Mouse (Mus musculus) spleen, postnatal 4 days (tissue): ENCODE data around the gene Ogfr.

ENCODE experiments used
- DNase-seq, 2 experiments: peaks; one replicate each; pipeline ENCODE4 v3.0.0; 2022; ENCODE audit warnings: low spot score in 2 of 2

Gene Ogfr

GRCm38 (mm10) chr2:180589123-180589831 lies at the start of gene Ogfr:
Gene Ogfr, plus strand, starts transcription at chr2:180589245.
- peak; percentile 79 to 91 for DNase-seq

GRCm38 (mm10) chr2:180543675-180544074 lies 45.4 kb upstream of the Ogfr start:
- DNase-seq: no peak

DNA sequence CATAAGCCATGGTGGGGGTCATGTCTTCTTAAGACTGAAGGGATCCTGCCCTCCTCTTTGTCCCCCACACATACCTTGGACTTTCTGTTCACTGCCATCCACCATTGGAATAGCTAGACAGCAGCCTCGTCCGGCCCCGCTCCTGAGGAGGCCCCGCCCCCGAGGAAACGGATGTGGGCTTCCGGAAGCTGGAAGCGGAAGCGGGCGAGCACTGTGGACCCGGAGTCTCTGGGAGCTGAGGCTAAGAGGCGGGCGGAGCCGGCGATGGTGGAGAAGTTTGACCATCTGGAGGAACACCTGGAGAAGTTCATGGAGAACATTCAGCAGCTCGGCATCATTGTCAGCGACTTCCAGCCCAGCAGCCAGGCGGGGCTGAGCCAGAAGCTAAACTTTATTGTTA lies 44.0 kb upstream of the Ogfr start:
- no peak for DNase-seq

DNA sequence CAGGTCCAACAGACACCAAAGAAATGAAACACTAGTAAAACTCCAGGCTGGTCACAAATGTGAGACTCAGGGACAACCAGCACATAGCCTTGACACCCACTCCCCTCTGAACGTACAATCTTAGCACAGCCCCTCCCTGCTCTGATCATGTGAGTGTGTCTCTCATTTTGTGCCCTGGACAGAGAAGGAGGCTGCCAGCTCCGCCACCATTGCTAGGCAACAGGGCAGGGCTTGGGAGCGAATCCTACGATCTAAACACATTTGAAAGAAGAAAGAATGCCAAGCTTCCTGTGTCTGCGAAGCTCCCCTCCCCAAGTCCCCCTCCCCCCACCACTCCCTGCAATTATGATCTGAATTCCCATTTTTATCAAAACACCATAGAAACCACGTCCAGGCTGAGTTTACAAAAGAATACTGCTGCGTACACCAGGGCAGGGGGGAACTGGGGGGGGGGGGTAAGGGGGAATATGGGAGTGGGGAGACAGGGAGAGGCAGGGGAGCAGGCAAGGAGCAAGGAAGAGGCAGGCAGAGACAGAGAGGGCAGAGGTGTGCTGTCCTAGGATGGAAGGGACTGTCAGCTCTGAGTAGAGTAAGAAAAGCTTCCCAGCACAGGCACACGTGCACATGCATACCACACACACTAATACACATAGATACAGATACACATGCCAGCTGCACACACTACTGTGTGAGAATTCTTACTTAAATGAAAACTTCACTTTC lies 41.5 kb upstream of the Ogfr start:
- DNase-seq: no peak

GRCm38 (mm10) chr2:180552340-180552739 lies 36.7 kb upstream of the Ogfr start:
- DNase-seq: no peak

GRCm38 (mm10) chr2:180555219-180555618 lies 33.8 kb upstream of the Ogfr start:
- no peak for DNase-seq

- DNase-seq: no peak
Observed at GRCm38 (mm10) chr2:180556470-180556869, 32.6 kb upstream of the Ogfr start.

DNA sequence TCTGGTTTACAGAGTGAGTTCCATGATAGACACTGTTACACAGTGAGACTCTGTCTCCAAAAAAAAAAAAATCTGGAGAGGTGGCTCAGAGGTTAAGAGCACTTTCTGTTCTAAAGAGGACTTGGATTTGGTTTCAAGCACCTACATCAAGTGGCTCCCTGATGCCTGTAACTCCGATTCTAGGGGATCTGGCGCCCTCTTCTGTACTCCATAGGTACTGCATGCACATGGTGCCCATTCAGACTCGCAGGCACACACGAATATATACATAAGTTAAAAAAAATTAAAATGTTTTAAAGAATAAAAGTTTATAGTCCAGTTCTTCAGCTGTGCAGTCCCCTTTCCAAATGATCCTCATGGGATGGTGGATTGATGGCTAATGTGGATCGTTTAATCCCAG lies 28.8 kb upstream of the Ogfr start:
- no peak for DNase-seq

DNA sequence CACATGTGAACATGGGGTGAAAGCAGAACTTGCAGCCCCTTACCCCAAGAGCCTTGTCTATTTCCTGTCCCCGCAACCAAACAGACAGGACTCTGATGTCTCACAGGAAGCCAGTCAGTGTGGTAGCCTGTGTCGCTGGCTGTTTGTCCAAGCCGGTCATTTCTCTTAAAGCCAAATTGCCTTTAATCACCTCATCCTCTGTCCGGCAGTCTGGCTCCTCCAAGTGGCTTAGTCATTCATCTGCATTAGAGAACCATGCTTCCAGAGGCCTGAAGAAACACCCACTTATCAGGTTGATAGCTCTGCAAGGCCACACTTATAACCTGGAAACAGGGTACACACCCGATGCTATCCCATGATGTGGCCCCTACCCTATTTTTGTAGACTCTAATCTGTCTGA lies 26.9 kb upstream of the Ogfr start:
- DNase-seq: no peak

DNA sequence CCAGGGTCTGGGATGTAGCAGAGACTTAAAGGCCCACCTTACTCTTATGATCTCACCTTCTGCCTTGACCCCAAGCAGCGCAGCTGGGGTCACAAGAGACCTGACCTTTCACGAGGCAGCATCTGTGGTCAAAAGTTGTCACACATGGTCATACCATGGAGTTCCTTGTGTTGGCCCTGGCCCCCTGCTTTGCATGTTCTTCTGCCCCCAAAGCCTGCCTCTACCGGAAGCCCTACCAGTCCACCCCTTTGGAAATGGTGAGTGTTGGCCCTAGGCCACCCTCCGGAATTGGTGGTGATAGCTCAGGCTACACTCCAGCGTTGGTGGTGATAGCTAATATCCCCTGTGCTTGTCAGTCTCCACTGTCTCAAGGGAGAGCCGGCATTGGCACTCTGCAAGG lies 25.7 kb upstream of the Ogfr start:
- DNase-seq: no peak

DNA sequence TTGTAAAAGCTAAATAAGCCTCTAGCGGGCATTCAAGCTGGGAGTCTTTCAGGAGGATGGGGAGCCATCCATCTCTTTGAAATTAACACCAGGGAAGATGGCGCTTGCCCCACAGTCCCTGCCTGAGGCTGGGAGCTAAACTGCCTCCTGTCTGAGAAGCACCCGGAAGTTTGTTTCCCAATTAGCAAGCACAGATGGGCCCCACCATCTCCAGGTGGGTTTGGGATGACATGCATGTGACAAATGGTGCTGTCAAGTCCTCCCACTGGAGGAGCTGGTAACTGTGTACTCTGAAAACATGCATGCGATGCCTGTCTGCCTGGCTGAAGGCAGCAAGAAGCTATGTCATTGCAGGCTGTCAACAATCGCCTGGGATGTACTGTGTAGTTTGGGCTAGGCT lies 25.2 kb upstream of the Ogfr start:
- no peak for DNase-seq

DNA sequence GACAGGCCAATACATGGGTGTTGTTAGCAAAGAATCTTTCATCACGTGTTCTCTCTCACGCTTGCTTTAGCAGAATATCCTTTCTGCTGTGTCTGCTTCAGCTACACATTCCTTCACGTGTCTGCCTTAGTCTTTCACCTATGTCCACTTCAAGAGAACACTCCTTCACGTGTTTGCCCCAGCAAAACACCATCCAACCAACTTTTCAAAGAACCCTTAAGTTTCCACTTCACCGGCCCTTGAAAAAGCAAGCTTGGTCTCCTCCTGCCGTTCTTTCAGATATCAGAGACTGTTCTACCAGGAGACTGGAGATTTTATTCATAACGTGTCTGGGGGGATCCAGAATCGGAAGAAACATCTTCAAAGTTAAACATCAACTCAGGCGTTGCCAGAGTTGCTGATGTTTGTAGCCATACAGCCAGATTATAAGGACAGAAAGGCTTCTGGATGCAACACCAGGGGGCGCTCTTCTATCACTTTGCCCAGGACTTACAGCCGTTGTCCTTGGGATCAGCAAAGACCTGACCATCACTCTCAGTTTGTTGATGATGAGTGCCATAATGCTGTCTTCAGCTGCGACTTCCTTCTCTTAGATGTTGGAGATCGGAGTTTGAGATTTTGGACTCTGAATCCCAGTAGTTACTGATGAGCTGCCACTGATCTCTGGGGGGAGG lies 22.7 kb upstream of the Ogfr start:
- peak; percentile 37 to 77 for DNase-seq

DNA sequence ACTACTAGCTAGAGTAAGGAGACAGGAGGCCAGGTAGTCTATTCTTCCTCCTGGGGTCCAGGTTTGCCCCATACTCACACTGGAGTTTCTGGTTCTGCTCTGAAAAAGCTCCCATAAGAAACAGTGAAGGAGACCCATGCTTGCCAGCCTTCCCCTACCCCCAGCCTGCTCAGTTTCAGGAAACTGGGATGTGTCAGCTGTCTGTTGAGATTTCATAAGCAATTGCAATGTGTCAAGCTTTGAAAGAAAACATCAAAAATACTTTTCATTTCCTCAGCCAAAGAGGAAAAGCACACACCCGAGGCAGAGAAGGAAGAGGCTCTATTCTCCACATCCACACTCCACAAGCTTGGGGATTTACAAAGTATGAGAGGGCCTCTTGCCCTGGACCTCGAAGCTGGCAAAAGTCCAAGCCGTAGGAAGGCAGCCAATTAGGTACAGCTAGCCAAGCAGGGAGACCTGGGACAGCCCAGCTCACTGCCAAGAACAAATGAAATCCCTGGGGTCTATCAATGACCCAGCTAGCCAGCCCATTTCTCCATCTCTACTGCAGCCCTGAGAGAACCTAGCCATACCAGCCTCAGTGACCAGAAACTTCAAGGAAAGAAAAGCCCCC lies 19.9 kb upstream of the Ogfr start:
- no peak for DNase-seq

GRCm38 (mm10) chr2:180576482-180576881 lies 12.6 kb upstream of the Ogfr start:
- no peak for DNase-seq

DNA sequence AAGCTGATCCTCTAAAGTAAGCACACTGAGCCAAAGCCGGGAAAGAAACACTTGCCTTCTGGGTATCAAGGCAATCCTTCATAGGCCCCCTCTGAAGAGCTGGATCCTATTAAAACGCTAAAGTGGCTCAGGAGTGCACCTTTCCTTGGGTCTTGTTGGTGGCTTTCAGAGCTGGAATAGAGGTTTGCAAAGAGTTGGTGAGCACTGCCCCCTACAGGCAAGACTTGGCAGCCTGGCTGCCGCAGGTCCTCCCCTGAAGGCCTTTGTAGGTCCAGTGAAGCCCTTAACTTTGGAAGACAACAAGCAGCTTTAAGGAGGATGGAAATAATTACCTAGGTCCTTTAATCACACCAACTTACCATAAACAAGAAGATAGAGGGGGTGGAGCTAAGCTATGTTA lies 10.4 kb upstream of the Ogfr start:
- DNase-seq: peak; percentile 57 to 84

- no peak for DNase-seq
Observed at GRCm38 (mm10) chr2:180581002-180581401, 8.0 kb upstream of the Ogfr start, which contains the start of gene Mrgbp. Gene Mrgbp, plus strand, starts transcription at chr2:180581304.

- DNase-seq: peak; percentile 97 to 100
Observed at GRCm38 (mm10) chr2:180582481-180583153, 6.4 kb upstream of the Ogfr start.

DNA sequence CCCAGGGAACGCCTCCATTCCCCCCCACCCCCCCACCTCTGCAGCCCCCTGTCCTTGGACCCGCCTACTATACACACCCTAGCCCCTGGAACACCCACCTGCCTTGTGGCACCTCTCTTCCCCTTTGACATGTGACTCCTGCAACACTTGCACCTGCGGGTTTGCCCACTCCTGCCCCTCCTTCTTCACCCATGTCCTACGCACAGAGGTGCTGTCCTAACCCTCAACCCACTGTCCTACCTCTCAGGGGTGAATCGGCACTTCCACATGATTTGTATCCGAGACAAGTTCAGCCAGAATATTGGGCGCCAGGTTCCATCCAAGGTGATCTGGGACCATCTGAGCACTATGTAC lies 5.9 kb upstream of the Ogfr start:
- DNase-seq: peak in 1 of 2 experiments; percentile 27

DNA sequence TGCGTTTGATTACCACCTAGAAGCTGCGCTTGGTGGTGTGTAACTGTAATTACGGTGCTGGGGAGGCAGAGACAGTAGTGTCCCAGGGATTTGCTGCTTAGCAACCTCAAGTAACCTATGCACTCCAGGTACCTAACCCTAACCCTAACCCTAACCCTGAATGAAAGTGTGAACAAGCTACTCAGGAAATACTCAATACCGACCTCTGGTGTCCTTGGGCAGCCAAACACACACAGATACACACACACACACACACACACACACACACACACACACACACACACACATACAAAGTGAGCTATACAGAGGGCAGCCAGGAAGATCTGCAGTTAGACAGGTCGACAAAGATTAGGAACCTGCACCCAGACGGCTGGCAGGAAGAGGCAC lies 316 bp upstream of the Ogfr start:
- no peak for DNase-seq

- no peak for DNase-seq
Observed at GRCm38 (mm10) chr2:180597490-180597889, 8.4 kb downstream of the Ogfr start, which contains the start of gene Col9a3. Gene Col9a3, plus strand, starts transcription at chr2:180597790.

DNA sequence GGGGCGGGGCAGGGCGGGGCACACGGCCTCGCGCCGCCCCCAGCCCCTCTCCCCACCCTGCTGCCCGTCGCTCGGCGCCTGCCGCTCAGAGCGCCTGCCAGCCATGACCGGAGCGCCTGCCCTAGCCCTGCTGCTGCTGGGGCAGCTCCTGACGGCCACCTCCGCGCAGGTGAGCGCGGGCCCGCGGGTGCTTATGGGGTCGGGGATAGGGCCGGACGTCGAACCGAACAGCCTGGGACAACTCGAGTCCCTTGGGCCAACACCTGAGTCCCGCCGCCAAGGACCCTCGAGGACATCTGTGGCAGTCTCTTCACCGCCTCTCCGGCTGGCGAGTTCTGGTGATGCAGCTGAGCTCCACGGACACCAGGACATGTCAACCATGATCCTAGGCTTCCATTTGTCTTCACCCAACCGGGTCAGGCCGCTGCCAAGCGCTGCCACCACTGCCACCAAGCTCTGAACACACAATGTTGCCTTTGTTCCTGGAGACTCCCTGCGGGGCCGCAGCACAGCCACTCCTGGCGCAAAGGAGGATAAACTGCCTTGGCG lies 9.2 kb downstream of the Ogfr start:
- no peak for DNase-seq
